Mouse (Mus musculus) MN1 (cell line): ENCODE data around the gene Ccdc51.
A peak's percentile ranks its signal among the peaks of the same experiment; 100 is the strongest.

Experiments
- DNase-seq: peaks from one replicate; pipeline ENCODE4 v3.0.0-alpha.2; 2016; ENCODE audit warnings: low spot score

Gene Ccdc51

DNA sequence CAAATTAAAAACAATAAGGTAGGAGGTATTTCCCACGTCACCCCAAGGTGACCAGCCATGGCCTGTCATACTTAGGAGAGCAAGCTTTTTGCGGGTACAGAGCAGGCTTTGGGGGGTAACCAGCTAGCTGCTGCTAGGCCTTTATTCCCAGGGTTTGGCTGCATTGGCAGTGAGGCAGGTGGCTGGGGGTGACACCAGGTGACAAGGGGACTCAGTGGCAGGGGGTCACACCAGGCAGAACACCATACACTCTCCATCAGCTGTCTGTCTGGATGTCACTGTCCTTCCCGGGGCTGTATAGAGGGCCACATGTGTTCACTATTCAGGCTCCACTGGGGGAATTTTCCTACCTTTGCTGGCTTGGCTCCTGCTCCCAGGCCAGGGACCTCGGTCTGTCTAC, 25.4 kb upstream of the Ccdc51 start:
- no peak for DNase-seq

DNA sequence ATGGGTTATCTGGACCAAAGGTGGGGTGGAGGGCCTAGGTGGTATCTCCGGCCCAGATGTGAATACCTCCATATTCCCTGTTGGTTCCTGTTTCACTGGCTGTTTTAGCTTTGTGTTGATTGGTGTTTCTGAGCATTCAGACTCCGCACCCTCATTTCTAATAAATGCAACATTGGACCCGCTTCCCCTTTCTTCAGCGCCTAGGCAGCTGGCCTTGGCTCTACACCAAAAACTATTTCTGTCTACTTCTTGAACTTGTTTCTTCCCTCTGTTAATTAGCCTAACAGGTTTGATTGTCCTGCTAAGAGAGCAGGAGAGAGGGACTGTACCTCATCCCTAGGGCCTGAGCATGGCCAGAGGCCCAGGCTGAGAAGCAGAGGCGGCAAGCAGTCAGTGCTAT, 24.8 kb upstream of the Ccdc51 start:
- DNase-seq: no peak

DNA sequence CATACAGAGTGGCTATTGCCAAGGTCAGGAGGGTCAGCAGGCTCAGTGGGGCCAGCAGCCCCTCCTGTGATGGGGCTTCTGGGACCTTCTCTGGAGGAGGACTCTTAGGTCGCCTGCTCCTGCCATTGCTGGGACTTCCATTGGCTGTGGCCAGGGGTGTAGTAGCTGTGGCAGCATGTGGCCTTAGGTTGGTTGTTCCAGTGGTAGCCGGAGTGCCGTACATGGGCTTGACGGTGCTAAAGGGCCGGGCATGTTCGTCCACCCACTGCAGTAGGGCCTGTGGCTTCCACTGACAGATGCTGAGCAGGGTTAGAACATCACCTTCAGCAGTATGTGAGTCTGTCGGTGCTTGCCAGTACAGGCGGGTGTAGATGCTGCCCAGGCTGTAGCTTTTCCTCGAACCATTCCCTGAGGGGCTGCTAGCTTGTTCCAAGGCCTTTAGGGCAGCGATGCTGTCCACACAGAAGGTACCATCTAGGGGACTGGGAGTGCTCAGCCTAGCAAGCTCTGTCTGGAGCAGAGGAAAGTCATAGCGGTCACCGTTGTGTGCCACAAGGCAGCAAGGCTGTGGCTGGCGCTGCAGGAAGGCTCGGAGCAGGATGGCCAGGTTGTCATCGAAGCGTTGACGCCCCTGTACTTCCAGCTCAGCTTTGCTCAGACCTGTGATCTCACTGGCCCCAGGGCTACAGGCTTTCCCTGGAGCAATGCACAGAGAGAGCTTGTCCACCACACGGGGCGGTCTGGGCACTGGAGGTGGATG, 24.1 kb upstream of the Ccdc51 start:
- DNase-seq: no peak

- peak; percentile 85 for DNase-seq
Measured at GRCm38 (mm10) chr9:109059136-109059903, 23.0 kb upstream of the Ccdc51 start, which contains the start of gene Trex1. TSS of gene Trex1 (minus strand) at chr9:109059734.

DNA sequence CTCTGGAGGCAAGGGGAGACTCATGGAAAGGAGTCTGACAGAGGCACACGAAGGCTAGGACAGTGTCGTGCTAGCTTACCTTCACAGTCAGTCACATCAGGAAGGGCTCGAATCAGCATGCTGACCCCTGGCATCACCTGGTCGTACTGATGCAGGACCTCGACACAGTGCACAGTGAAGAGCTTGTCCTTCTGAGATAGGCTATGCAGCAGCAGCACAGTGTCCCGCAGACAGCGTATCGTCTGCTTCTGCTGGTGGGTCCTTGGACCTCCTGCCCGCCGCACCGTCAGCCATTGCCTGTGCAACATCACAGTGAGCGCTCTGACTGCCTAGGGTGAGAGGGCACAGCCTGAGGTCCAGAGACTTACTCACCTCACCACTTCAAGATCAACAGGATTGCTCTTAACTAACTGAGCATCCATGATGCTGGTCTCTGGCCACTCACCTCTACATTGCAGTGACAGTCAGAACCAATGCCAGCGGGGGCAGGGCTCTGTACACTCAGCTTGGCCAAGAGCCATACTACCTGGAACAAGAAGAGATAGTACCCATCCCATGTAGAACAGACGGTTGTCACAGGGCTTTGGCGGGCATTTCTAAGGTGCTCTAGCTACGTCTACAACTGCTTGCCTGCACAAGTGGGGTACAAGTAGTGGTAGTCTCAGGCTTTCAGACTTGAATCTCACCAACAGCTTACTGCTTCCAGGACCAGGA, 22.0 kb upstream of the Ccdc51 start:
- DNase-seq: no peak

DNA sequence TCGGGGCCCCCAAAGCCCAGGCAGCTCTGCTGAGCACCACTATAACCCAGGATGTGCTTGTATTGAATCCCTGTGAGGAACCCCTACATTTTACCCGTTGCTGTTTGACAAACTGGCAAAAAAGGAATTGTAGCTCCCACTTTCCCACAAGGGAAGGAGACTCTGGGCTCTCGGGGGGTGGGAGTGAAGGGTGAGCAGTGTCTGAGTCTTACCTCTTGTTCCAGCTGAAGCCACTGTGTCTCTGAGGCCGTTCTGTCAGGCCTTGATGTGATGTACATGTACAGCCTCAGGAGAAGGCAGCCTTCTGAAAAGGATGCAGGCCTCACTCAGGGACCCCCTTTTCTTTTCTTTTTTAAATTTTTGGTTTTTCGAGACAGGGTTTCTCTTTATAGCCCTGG, 21.4 kb upstream of the Ccdc51 start:
- DNase-seq: no peak

DNA sequence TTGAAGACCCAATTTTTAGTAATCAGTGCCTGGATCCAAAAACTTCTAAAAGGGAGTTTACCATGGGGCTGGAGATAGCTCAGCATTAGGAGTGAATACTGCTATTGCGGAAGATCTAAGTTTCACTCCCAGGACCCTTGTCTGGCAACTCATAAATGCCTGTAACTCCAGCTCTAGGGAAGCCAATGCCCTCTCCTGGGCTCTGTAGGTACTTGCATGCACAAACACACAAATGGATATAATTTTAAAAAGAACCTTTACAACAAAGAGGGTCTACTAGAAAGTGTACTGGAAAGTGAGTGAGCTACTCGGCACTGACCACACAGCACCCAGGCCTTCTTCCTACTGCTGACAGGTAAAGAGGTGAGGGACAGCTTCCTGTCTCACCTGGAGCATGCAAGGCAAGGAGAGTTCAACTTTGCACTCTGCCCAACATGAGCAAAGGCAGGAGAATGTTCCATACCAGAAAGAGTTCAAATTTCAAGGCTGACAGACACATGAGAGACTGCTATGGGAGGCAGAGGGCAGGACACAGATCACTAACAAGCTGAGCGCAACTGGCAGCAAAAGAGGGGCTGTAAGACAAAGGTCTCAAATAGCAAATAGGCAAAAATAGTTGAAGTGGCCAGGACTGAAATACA, 14.1 kb upstream of the Ccdc51 start:
- no peak for DNase-seq

DNA sequence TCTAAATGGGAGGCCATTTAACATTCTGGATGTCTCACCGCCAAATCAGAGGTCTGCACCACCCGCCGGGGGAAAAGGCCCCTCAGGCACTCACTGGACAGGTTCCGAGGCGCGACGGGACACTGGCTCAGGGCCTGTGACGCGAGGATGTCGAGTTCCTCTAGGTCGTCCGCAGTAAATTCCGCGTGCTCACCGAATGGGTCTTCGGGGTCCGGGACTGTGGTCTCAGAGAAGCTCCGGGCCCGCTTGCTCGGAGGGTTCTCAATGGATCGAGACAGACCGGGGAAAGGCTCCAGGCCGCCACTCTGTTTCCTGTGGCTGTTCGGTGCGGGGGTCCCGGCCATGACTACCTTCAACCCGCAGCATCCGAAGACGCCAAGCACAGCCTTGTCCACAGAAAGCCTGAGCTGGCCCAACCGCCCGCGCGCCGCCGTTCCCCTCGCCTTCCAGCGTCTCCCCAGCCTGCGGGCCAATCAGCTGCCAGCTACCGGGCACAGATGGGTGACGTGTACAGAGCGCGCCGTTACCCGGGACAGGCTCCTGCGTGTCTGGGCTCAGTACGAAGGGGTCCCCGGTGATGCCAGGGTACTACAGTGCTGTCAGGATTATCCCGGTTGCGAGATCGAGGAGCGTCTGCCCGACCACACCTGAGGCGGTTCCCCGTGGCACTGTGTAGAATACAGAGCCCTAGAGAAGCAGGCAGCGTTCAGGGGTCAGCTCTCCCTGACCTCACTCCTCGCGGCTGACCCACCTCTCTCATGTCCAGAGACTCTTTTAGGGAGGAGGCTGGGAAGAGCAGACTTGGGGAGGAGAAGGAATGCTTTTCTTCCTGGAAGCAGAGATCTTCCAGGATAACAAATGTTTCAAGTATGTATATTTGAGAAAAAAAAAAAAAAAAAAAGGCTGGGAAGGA, 8.4 kb upstream of the Ccdc51 start, which contains the start of gene Atrip:
TSS of gene Atrip (minus strand) at position 464 of the 913 bp plus-strand sequence.
- DNase-seq: peak; percentile 89

- DNase-seq: no peak
Measured at GRCm38 (mm10) chr9:109080516-109080915, 1.8 kb upstream of the Ccdc51 start.

GRCm38 (mm10) chr9:109081749-109082123, 557 bp upstream of the Ccdc51 start:
- DNase-seq: no peak

- DNase-seq: peak; percentile 66
Measured at GRCm38 (mm10) chr9:109084922-109085321, 2.6 kb downstream of the Ccdc51 start.

GRCm38 (mm10) chr9:109087987-109088386, 5.7 kb downstream of the Ccdc51 start:
- peak; percentile 52 for DNase-seq

GRCm38 (mm10) chr9:109090446-109090845, 8.2 kb downstream of the Ccdc51 start:
- no peak for DNase-seq

DNA sequence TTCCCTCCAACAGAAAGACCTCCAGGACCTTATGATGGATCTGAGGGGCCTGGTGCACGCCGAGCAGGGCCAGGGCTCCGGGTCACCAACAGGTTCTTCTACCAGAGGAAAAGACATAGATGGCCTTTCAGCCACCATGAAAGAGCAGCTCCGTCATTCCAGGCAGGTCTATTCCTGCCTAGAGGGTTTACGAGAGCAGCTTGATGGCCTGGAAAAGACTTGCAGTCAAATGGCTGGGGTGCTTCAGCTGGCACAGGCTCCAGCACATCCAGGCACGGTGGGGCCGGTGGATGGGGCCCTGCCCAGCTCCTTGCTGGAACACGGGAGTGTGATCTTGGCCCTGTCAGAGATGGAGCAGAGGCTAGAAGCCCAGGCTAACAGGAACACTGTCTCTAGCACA, 9.5 kb downstream of the Ccdc51 start:
- DNase-seq: no peak

DNA sequence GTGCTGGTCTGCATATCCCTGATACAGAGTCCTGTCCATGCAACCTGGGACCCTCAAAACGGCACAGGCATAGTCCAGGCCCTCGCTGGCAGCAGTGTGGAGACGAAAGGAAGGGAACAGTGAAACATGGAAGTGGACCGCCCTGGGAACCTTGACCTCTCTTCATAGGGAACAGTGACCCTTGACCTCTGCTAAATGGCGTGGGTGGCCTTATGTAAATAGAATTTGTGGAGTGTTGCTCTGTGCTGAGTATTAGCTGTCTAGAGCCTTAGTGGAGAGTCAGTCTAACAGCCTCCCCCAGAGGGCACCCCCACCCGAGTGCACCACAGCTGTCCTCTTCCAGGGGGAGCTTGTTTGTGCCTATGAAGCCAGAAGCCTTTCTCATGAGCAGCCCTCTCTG, 10.5 kb downstream of the Ccdc51 start:
- DNase-seq: no peak

DNA sequence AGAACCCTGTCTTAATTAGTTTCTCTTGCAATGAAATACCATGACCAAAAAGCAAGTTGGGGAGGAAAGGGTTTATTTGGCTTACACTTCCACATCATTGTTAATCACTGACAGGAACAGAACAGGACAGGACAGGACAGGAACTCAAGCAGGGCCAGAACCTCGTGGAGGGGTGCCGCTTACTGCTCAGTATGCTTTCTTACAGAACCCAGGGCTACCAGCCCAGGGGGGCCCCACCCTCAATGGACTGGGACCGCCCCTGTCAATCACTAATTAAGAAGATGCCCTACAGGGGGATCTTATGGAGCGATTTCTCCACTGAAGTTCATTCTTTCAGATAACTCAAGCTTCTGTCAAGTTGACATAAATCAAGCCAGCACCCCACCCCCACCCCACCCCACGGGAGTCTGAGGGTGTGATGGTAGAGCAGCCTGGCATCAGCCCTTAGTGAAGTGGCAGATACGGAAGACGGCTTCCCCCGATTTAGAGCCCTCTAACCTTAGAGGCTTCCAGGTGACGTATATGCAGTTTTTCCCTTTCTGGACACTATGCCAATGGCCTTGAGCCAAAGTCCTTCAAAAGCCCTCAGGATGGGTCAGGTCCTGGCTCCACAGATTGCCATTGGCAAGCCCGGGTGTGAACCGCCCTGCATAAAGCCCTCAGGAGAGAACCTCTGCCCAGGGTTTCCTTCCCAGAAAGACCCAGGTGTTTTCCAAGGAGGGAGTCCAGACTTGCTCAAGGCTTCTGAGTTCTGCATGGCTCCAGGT, 11.7 kb downstream of the Ccdc51 start:
- DNase-seq: no peak

DNA sequence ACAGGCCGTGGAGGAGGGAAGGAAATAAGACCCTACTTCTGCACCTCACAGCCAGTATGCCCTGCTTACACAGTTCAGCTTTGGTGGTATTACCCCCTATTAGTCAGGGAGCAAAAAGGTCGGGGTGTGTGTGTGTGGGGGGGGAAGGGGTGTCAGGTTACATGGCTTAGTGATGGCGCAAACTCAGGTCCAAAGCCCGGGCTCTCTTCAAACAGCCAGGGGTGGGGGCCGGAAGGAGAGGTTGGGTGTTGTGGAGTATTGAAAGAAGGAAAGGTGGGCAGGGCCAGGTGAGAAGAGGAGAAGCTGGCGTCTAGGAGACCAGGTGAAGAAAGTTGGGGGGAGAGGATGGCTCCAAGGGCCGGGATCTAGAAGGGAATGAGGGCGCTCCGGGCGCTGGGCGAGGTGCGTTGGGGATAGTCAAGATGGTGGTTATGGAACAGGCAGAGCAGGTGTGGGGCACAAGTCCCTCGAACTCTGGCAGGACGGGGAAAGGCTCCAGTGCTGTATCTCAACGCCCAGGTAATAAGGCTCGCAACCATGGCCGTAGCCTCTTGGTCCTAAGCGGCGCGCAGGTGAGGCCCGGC, 12.4 kb downstream of the Ccdc51 start:
- DNase-seq: no peak

DNA sequence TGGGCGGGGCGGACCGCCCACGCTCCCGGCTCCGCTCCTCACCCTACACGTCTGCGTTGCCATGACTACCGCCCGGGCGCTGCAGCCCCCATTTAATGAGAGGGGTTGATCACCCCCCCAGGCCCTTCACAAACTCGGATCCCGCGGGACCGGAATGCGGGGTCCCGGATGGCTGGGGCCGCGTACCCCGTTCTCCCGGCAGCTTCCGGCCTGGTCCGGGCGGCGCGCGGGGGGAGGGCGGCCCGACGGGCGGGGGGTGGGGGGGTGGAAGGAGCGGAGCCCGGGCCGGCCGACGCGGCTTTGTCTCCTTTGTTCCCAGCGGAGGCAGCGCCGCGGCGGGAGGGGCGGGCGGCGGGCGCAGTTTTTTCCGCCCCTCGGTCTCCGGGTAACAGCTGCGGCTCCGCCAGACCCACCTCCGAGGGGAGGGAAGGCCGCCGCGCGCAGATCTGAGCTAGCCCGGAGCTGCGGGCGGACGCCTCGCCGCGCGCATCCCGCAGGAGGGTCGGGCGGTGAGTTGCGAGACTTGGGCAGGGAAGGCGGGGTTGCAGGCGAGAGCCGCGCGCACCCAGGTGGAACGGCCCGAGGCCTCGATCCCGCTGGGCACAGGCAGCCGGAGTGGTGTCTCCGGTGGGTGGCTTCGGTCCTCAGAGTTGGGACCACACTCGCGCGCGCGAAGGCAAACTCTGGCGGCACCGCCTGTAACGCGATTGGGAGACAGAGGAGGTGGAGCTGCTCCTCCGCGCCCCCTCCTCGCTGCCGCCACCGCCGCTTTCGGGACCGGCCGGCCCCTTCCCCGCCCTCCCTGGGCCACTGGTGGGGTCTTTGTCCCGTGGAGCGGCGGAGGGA, 13.1 kb downstream of the Ccdc51 start, which contains the start of gene Plxnb1:
TSS of gene Plxnb1 (plus strand) at position 253 of the 846 bp plus-strand sequence.
- DNase-seq: peak; percentile 81

GRCm38 (mm10) chr9:109096251-109096661, 14.0 kb downstream of the Ccdc51 start:
- DNase-seq: no peak
